Mouse (Mus musculus): ENCODE data around the gene Hsd3b1. TPM values are rescaled to one million over a fixed set of nuclear protein-coding genes. Genes with fewer than 3 reads are reported as not detected.

Gene Hsd3b1
- total and polyA plus RNA-seq, 3 experiments: 0.04 TPM; not detected in 2

DNA sequence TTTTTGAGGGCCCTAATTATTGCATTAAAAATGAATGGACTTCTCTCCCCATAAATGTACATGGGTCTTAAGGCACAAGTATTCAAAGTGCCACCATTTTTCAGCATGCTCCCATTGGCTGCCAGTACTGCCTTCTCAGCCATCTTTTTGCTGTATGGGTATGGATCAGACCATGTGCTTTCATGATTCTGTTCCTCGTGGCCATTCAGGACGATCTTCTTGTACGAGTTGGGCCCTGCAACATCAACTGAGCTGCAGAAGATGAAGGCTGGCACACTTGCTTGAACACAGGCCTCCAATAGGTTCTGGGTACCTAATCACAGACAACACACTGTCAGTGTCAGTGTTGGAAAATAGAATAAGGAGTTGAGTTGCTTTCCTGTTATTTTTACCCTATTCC is 6.5 kb downstream of the Hsd3b1 start:
- Histone ChIP-seq H3K9ac (ENCODE audit: control insufficient read depth, low read depth, low read length, poor library complexity, severe bottlenecking) (no peak overlapping the region), H3K4me3 (ENCODE audit: control insufficient read depth in 1 of 2, insufficient read depth in 1 of 2, low read depth in 2 of 2, low read length in 2 of 2) (no peak overlapping the region), H3K27me3 (ENCODE audit: control insufficient read depth in 1 of 2, insufficient read depth in 2 of 2, low read length in 2 of 2) (no peaks in the 10 kb centered on the region), H3K27ac (ENCODE audit: control insufficient read depth, low read depth, low read length) (no peak overlapping the region), H3K9me3 (replicated peaks; ENCODE audit: insufficient read depth, low read length) (no peaks in the 10 kb centered on the region), H3K4me1 (ENCODE audit: control insufficient read depth in 1 of 2, insufficient read depth in 2 of 2, low read length in 2 of 2) (peaks cover 0 to 14% of the 10 kb centered on the region in 2 experiments), H3K36me3 (ENCODE audit: control insufficient read depth in 1 of 2, insufficient read depth in 2 of 2, low read length in 2 of 2) (peaks cover 0 to 10% of the 10 kb centered on the region in 2 experiments; a peak in 2 of 4 replicates), H3K79me2 (ENCODE audit: control insufficient read depth, insufficient read depth, low read length, poor library complexity) (no peaks in the 10 kb centered on the region)
- TF ChIP-seq MYC (IDR thresholded peaks at IDR 0.05; ENCODE audit: low read depth, low read length) (no peak), POLR2AphosphoS2 (IDR thresholded peaks at IDR 0.05; ENCODE audit: low read length) (no peak), TBP (IDR thresholded peaks at IDR 0.05; ENCODE audit: low read depth, low read length) (no peak), MXI1 (IDR thresholded peaks at IDR 0.05; ENCODE audit: low read depth, low read length) (no peak), MAFK (IDR thresholded peaks at IDR 0.05; ENCODE audit: borderline replicate concordance, low read depth, low read length) (no peak)
- DNase-seq (ENCODE audit: low read depth, low spot score): no peak

DNA sequence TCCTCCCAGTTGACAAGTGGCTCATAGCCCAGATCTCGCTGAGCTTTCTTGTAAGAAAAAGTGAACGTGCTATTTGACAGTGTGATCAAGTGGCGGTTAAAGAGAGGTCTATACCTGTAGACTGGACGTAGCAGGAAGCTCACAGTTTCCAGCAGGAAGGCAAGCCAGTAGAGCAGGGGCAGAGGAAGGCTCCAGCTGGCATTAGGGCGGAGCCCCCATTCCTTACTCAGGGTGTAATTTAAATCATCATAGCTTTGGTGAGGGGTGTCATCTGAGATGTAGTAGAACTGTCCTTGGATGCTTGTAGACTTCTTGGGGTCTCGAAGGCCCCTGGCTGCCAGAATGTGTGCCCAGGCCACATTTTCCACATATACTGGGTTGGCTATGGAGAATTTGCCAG is 7.0 kb downstream of the Hsd3b1 start:
- H3K9me3 ChIP-seq (replicated peaks; ENCODE audit: insufficient read depth, low read length): no peaks in the 10 kb centered on the region
- no peaks in the 10 kb centered on the region for H3K79me2 ChIP-seq (ENCODE audit: control insufficient read depth, insufficient read depth, low read length, poor library complexity)
- TF ChIP-seq NRF1 (IDR thresholded peaks at IDR 0.05; ENCODE audit: insufficient read depth, low read depth, low read length, poor library complexity, severe bottlenecking) (no peak), GABPA (IDR thresholded peaks at IDR 0.05; ENCODE audit: low read depth, low read length) (no peak), MAZ (IDR thresholded peaks at IDR 0.05; ENCODE audit: low read depth, low read length) (no peak), POLR2A (IDR thresholded peaks at IDR 0.05; ENCODE audit: control insufficient read depth in 1 of 2, insufficient read depth in 1 of 2, low read depth in 1 of 2, low read length in 2 of 2, poor library complexity in 1 of 2) (no peak), ZNF384 (IDR thresholded peaks at IDR 0.05; ENCODE audit: low read depth, low read length) (no peak), MYC (IDR thresholded peaks at IDR 0.05; ENCODE audit: low read depth, low read length) (no peak), EP300 (IDR thresholded peaks at IDR 0.05; ENCODE audit: low read depth in 1 of 2, low read length in 2 of 2) (no peak), MYB (IDR thresholded peaks at IDR 0.05; ENCODE audit: low read depth, low read length) (no peak)
- H3K9ac ChIP-seq (ENCODE audit: control insufficient read depth, low read depth, low read length, poor library complexity, severe bottlenecking): no peak overlapping the region
- H3K4me3 ChIP-seq (ENCODE audit: control insufficient read depth in 1 of 2, insufficient read depth in 1 of 2, low read depth in 2 of 2, low read length in 2 of 2): no peak overlapping the region
- H3K36me3 ChIP-seq (ENCODE audit: control insufficient read depth in 1 of 2, insufficient read depth in 2 of 2, low read length in 2 of 2): peaks cover 0 to 6% of the 10 kb centered on the region in 2 experiments; a peak in 2 of 4 replicates
- peaks cover 0 to 12% of the 10 kb centered on the region in 2 experiments for H3K4me1 ChIP-seq (ENCODE audit: control insufficient read depth in 1 of 2, insufficient read depth in 2 of 2, low read length in 2 of 2)
- H3K27ac ChIP-seq (ENCODE audit: control insufficient read depth, low read depth, low read length): no peak overlapping the region
- no peak for DNase-seq (ENCODE audit: low read depth, low spot score)
- no peaks in the 10 kb centered on the region for H3K27me3 ChIP-seq (ENCODE audit: control insufficient read depth in 1 of 2, insufficient read depth in 2 of 2, low read length in 2 of 2)

DNA sequence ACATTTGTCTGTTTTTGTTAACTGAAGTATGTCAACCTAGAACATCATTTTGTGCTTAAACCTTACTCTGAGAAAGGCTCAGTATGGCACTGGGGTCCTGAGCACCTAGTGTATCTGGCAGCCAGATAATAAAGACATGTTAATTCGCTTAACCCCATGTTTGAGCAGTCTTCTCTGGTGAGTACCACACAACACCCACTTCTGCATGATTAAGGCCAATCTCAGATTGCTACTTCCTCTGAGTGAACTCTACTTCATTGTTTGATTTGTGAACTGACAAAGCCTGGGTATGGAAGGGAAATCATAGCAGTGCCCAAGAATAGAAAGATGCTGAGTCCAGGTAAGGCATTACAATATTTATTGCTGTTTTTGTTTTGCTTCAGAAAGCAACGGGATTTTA is 7.7 kb downstream of the Hsd3b1 start:
- no peaks in the 10 kb centered on the region for H3K27me3 ChIP-seq (ENCODE audit: control insufficient read depth in 1 of 2, insufficient read depth in 2 of 2, low read length in 2 of 2)
- H3K9me3 ChIP-seq (replicated peaks; ENCODE audit: insufficient read depth, low read length): no peaks in the 10 kb centered on the region
- no peaks in the 10 kb centered on the region for H3K79me2 ChIP-seq (ENCODE audit: control insufficient read depth, insufficient read depth, low read length, poor library complexity)
- DNase-seq (ENCODE audit: low read depth, low spot score): no peak
- no peak overlapping the region for H3K27ac ChIP-seq (ENCODE audit: control insufficient read depth, low read depth, low read length)
- H3K36me3 ChIP-seq (ENCODE audit: control insufficient read depth in 1 of 2, insufficient read depth in 2 of 2, low read length in 2 of 2): peaks cover 0 to 5% of the 10 kb centered on the region in 2 experiments; a peak in 2 of 4 replicates
- H3K9ac ChIP-seq (ENCODE audit: control insufficient read depth, low read depth, low read length, poor library complexity, severe bottlenecking): no peak overlapping the region
- TF ChIP-seq NRF1 (IDR thresholded peaks at IDR 0.05; ENCODE audit: insufficient read depth, low read depth, low read length, poor library complexity, severe bottlenecking): no peak
- TF ChIP-seq BHLHE40 (IDR thresholded peaks at IDR 0.05; ENCODE audit: borderline replicate concordance, low read depth, low read length): no peak
- TF ChIP-seq MEF2A (IDR thresholded peaks at IDR 0.05; ENCODE audit: extremely low read depth, insufficient replicate concordance, low read depth, low read length, poor library complexity, severe bottlenecking): no peak
- no peak for TF ChIP-seq MYB (IDR thresholded peaks at IDR 0.05; ENCODE audit: low read depth, low read length)
- no peak for TF ChIP-seq MAX (IDR thresholded peaks at IDR 0.05; ENCODE audit: low read length)
- TF ChIP-seq MXI1 (IDR thresholded peaks at IDR 0.05; ENCODE audit: low read depth, low read length): no peak
- TF ChIP-seq MAFK (IDR thresholded peaks at IDR 0.05; ENCODE audit: borderline replicate concordance, low read depth, low read length): no peak
- no peak for TF ChIP-seq POLR2AphosphoS2 (IDR thresholded peaks at IDR 0.05; ENCODE audit: low read length)
- no peak for TF ChIP-seq RCOR1 (IDR thresholded peaks at IDR 0.05; ENCODE audit: low read depth, low read length)
- peaks cover 0 to 9% of the 10 kb centered on the region in 2 experiments; a peak in 2 of 4 replicates for H3K4me1 ChIP-seq (ENCODE audit: control insufficient read depth in 1 of 2, insufficient read depth in 2 of 2, low read length in 2 of 2)
- H3K4me3 ChIP-seq (ENCODE audit: control insufficient read depth in 1 of 2, insufficient read depth in 1 of 2, low read depth in 2 of 2, low read length in 2 of 2): no peak overlapping the region
